Mouse (Mus musculus) gastrocnemius, postnatal 25 days (tissue): ENCODE results near the gene 2310022A10Rik. TPM values are rescaled to one million over a fixed set of nuclear protein-coding genes. Genes with fewer than 3 reads are reported as not detected.
"Not testable (repeated sequence)": the region's sequence is repeated elsewhere in the genome, so short reads cannot be mapped to it uniquely, and the experiment has no call there.

Source experiments
- DNase-seq: peaks from one replicate; pipeline ENCODE4 v3.0.0; 2022
- total RNA-seq, 2 experiments: library from RNA; stranded (reverse); gene quantifications; 1 replicate in 1 of 2; 2 replicates in 1 of 2; pipeline ENCODE4 v1.2.3; 2021

2310022A10Rik gene
- total RNA-seq, 2 experiments from 2014 or later, result 88.3 to 110 TPM

DNA sequence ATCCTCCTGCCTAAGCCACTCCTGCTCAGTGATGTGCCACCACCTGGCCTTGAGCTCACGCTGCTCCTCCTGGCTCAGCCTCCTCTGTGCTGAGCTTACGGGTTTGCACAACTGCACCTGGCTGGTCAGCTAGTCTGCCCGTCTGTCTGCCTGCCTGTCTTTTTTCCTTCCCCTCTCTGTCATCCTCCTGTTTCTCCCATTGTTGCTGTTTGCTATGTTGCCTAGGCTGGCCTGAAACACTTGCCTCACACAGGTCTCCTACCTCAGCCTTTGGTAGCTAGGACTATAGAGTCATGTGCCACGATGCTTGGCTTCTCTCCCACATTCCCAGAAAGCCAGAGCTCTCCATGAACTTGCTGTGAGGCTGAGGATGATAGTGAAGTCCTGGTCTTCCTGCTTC, 59.9 kb downstream of the 2310022A10Rik start:
- DNase-seq, result no peak

DNA sequence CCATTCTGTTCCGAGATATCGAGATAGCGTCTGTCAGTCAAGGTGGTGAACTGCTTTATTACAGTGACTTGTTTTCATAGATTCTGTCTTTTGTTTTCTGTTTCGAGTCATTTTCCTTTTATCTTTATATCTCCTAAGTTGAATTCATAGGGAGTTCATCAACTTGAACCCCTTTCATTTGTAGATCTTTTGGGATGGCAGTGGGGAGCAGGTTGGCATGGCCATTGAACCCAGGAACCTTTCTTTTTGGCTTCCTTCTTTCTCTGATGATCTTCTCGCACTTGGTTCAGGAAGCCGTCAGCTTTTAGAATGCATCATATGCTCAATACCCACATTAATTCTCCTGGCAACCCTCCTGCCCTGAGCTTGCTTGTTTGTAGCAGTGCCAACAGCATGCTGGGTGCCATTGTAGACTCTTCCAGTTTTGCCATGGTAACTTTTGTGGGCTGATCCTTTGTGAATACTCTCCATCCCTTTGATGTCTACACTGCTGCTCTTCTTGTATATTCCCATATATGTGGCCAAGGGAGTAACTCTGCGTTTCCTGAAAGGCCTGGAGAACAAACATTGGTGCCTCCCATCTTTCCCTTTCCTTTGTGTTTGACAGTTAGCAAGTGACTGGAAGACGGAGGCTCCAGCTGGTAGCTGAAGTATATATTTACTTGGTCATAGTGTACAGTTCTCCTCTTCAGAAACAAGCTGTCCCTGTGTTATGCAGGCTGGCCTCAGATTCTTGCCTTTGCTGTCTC, 60.9 kb downstream of the 2310022A10Rik start:
- no peak for DNase-seq

DNA sequence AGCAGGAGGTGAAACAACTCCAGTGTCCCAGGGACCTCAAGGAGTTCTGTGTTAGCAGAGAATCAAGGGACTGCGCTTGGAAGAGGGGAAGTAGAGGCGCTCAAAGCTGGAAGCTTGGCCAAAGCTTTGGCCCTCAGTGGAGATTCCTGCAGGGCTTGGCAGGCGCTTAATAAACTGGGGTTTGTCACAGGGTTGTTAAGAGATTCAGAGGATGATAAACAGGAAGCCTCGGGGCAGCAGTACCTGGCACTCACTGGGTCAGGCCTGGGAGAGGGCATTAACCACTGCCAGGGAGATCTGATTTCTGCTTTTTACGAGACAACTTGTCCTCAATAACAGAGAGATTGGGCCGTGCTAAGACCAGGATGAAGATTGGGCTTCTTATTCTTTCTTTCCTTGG, 68.0 kb downstream of the 2310022A10Rik start:
- DNase-seq, result no peak

DNA sequence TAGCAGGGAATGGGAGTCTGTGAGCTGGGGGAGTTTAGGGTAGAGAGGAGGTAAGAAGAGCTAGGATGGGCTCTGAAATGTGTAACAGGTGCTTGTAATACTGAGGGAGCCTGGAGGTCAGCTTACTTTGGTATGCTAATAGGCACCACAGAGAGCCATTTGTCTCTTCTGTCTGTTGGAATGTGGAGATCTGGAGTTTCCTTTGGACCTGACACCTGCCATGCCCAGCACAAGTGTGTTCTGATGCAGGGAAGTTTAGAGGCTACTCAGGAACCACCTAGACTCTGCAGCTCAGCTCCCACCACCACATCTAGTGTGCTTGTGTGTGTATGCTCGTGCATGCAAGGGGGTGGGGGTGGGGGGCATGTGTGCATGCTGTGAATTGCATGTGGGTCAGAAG, 69.2 kb downstream of the 2310022A10Rik start:
- DNase-seq, result no peak

DNA sequence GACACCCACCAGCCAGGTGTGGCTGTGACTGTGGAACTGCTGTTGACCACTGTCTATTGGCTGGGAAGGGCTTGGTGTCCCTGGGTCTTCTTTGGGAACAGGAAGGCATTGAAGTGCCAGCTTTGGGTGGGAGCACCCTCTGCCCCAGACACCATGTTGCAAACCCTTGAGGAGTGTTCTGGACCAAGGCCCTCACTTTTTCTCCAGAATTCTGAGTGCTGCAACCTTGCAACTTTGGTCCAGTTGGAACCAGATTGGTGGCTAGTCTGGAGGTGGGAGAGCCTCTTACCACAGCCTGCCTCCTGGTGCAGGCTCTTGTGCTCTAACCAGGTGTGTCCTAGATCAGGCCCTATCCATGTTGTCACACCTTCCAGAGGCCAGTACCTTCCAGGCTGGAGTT, 71.9 kb downstream of the 2310022A10Rik start:
- DNase-seq, result no peak

DNA sequence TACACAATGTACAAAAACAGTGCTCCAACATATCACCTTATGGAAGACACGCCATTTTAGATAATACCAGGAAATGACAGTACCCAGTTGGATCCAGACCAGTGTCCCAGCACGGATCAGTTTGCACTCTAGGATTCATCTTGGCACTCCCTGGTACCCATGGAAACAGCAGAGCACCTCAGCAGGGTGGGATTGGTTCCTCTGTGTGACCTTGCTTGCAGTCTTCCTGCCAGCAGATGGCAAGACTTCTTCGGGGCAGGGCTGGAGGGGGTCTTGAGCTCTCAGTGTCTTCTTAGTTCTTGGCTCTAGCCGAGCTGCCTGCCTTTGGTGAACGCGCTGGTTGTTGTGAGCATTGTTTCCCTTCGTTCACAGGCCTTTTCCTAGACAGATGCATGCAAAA, 74.7 kb downstream of the 2310022A10Rik start:
- no peak for DNase-seq

DNA sequence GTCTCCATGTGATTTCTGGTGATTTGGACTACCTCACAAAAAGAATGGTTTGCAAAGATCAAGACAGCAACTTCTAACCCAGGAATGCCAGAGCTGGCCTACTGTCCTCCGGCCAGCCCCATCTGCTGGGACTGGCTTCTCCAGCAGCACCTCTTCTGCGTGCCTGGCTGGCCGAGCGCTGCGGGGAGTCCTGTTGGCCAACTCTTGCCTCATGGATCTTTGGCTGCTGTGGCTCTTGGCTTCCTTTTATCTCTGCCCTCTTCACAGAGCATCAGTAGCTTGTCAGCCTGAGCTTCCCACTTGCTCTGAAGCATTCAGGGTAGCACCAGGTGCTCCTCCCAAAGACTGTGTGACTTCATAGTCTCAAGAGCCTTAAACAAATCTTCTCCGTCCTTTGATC, 75.2 kb downstream of the 2310022A10Rik start:
- no peak for DNase-seq

DNA sequence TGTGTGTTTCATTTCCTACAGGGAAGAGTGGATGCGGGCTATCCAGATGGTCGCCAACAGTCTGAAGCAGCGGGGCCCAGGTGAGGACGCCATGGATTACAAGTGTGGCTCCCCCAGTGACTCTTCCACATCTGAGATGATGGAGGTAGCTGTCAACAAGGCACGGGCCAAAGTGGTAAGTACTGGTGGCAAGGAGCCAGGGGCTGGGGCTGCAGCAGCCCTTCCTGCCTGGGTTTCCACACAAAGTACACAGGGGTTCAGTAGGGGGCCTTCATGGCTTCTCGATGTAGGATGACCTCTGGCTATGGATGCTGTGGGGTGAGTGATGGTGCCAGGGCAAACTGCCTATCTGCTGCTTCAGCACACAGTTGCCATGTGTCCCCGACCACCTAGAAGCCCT, 75.8 kb downstream of the 2310022A10Rik start:
- DNase-seq, result not testable (repeated sequence)

DNA sequence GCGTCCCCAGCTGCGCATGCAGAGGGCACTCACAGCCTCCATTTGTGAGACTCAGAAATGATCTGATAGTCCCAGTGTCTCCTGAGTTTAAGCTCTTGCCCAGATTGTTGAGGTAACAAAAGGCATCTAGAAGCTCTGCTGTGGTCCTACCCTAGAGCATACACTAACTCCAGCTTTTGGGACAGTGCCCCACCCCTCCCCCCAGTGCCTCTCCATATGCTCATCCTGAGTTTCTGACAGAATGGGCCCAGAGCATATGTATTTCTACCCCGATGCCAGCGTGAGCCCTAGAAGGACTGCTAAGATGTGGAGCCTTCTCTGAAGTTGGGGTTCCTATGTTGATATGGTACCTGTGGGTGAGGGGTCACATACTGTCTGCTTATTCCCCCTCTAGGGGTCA, 78.4 kb downstream of the 2310022A10Rik start:
- no peak for DNase-seq

Other genes with a start within 250 kb of the 2310022A10Rik start
- gene Ltbp4, start 215.5 kb upstream of the 2310022A10Rik start, total RNA-seq, result 10 to 100 TPM; 69.4 to 77.8 TPM
- gene Shkbp1, start 197.2 kb upstream of the 2310022A10Rik start, total RNA-seq, result 1 to 10 TPM in 1 of 2 experiments, under 1 TPM in 1; 1.00 to 3.1 TPM
- gene Gm20479, start 195.8 kb upstream of the 2310022A10Rik start, total RNA-seq, result not detected
- under 1 TPM in 1 of 2 experiments, not detected in 1; 0.05 TPM for gene Sptbn4, start 105.5 kb upstream of the 2310022A10Rik start, total RNA-seq
- gene Blvrb, start 105.3 kb upstream of the 2310022A10Rik start, total RNA-seq, result 10 to 100 TPM; 11.0 to 17.2 TPM
- 1 to 10 TPM; 3.8 to 7.3 TPM for gene Sertad3, start 79.5 kb upstream of the 2310022A10Rik start, total RNA-seq
- gene Sertad1, start 66.3 kb upstream of the 2310022A10Rik start, total RNA-seq, result 1 to 10 TPM; 6.8 to 7.5 TPM
- gene Prx, start 53.9 kb upstream of the 2310022A10Rik start, total RNA-seq, result 10 to 100 TPM; 11.6 to 13.0 TPM
- under 1 TPM; 0.13 to 0.18 TPM for gene Hipk4, start 30.0 kb upstream of the 2310022A10Rik start, total RNA-seq
- gene Pld3, start within 50 bp of the 2310022A10Rik start, total RNA-seq, result 10 to 100 TPM; 14.9 to 15.0 TPM
- gene Akt2, start 38.3 kb downstream of the 2310022A10Rik start, total RNA-seq, result 100 to 1,000 TPM; 135 to 147 TPM
- gene Ttc9b, start 100.7 kb downstream of the 2310022A10Rik start, total RNA-seq, result not detected
- gene Map3k10, start 121.4 kb downstream of the 2310022A10Rik start, total RNA-seq, result 10 to 100 TPM; 27.7 to 28.1 TPM
- gene Zfp607b, start 136.1 kb downstream of the 2310022A10Rik start, total RNA-seq, result under 1 TPM; 0.49 to 0.75 TPM
- gene Zfp60, start 178.2 kb downstream of the 2310022A10Rik start, total RNA-seq, result 1 to 10 TPM; 5.0 to 6.2 TPM